Mouse (Mus musculus): Measurements from ENCODE around the gene Snx13. TPM values are rescaled to one million over a fixed set of nuclear protein-coding genes. Genes with fewer than 3 reads are reported as not detected.

Snx13 gene
- total and polyA plus RNA-seq, 2 experiments from 2014 or later: 25.4 to 30.4 TPM

DNA sequence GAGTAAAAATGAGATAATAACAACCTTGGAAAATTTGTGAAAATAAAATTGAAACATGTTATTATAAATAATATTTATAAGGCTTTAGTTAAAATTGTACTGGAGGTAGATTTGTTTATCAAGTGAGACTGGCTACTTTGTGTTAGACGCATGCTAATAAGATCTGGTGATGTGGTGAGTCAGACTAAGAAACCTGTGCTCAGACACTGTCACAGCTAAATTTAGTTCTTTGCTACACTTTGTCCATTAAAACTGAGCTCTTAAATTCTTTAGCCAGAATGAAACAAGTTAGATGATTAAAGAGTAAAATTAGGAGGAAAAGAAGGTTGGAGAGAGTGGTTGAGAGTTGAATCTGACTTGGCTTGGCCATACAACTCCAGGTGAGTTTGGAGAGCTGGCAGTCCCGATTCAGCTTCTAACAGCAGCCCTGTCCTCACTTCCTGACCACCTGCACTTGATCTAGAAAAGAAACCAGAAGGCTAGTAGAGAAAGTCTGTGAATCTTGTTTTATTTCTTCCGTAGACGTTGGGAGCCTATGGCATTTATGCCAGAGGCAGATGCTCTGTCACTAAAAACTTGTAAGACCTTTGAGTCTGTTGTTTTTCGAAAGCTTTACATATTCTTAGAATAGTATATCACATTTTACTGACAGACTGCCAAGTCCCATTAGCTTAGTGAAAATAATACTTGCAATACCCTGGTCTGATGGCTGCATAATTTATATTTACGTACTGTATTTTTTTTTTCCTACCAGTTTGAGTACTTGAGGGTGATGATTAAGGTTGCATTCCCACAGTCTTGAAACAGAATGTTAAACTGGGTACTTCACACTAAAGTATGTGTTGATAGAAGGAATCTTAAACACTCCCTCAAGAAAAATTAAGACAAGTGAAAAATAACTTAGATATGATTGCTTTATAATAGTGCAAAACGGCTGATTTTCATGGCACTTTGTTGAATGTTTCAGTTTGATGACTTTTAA lies 8.4 kb downstream of the Snx13 start:
- Histone ChIP-seq H3K4me2 (ENCODE audit: low read depth) (no peak overlapping the region), H3K9me3 (ENCODE audit: low read length) (no peaks in the 10 kb centered on the region), H3K4me1 (ENCODE audit: insufficient read depth) (no peaks in the 10 kb centered on the region), H3K36me3 (ENCODE audit: insufficient read depth) (no peaks in the 10 kb centered on the region), H3K27ac (ENCODE audit: low read depth, low read length) (no peak overlapping the region), H3K9ac (no peak overlapping the region), H3K4me3 (ENCODE audit: low read depth, low read length) (no peak overlapping the region), H3K27me3 (ENCODE audit: insufficient read depth, low read length) (no peaks in the 10 kb centered on the region)
- no peak for DNase-seq
- no peak for ATAC-seq
- no peak for TF ChIP-seq CTCF (IDR thresholded peaks at IDR 0.05; ENCODE audit: low read depth)
- WGBS: 80% methylated on average over 7 of the region's 7 CpGs

DNA sequence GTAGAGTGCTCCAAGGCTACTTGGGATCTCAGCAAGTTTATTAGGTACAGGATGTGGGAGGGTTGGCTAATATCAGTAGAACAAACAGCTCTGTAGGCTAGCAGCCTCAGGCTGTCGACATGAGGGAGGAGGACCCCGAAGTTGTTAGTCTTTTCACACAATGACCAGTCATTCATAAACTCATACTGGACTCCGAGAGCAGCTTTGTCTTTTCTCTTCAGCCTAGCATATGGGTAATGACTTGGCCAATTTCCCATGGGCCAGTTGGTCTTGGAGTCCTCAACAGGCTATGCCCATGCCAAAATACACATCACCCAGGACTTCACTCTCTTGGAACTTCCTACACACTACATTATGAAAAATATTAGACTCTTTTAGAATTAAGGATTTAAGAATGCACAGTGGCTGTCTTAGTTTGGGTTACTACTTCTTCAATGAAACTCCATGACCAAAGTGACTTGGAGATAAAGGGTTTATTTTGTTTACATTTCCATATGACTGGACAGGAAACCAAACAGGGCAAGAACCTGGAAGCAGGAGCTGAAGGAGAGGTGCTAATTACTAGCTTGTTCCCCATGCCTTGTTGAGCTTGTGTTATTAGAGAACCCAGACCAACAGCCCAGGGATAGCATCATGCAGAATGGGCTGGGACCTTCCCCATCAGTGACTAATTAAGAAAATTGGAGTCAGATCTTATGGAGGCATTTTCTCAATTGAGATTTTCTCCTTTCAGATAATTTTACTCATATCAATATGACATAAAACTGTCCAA lies 16.9 kb downstream of the Snx13 start:
- Histone ChIP-seq H3K27ac (ENCODE audit: low read depth, low read length) (no peak overlapping the region), H3K36me3 (ENCODE audit: insufficient read depth) (no peaks in the 10 kb centered on the region), H3K9me3 (ENCODE audit: low read length) (no peaks in the 10 kb centered on the region), H3K4me3 (ENCODE audit: low read depth, low read length) (no peak overlapping the region), H3K9ac (no peak overlapping the region), H3K4me1 (ENCODE audit: insufficient read depth) (0 out of 2 replicates have a peak, but pooled peaks cover 3% of the 10 kb centered on the region), H3K27me3 (ENCODE audit: insufficient read depth, low read length) (no peaks in the 10 kb centered on the region), H3K4me2 (ENCODE audit: low read depth) (no peak overlapping the region)
- WGBS: 33% methylated on average over 3 of the region's 3 CpGs
- TF ChIP-seq CTCF (IDR thresholded peaks at IDR 0.05; ENCODE audit: low read depth): no peak
- ATAC-seq (no peak), DNase-seq (peak; percentile 5)

DNA sequence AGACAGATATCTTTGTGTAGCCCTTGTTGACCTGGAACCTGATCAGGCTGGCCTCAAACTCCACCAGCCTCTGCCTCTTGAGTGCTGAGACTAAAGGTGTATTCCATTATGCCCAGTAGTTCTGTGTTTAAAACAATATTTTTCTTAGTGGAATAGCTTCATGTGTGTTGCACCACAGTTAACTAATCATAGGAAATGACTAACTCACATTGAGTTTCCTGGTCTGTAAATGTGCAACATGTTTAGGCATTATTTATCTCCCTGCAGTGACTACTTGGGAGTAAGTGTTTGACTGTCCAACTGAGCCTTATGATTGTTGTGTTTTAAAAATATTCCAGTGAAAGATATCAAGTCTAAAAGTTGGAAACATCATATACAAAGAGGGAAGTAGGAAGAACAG lies 20.6 kb downstream of the Snx13 start:
- Histone ChIP-seq H3K27me3 (ENCODE audit: insufficient read depth, low read length) (no peaks in the 10 kb centered on the region), H3K36me3 (ENCODE audit: insufficient read depth) (no peaks in the 10 kb centered on the region), H3K4me2 (ENCODE audit: low read depth) (no peak overlapping the region), H3K4me3 (ENCODE audit: low read depth, low read length) (no peak overlapping the region), H3K4me1 (ENCODE audit: insufficient read depth) (0 out of 2 replicates have a peak, but pooled peaks cover 3% of the 10 kb centered on the region), H3K27ac (ENCODE audit: low read depth, low read length) (no peak overlapping the region), H3K9me3 (ENCODE audit: low read length) (no peaks in the 10 kb centered on the region), H3K9ac (no peak overlapping the region)
- DNase-seq: no peak
- no peak for ATAC-seq
- TF ChIP-seq CTCF (IDR thresholded peaks at IDR 0.05; ENCODE audit: low read depth): no peak

DNA sequence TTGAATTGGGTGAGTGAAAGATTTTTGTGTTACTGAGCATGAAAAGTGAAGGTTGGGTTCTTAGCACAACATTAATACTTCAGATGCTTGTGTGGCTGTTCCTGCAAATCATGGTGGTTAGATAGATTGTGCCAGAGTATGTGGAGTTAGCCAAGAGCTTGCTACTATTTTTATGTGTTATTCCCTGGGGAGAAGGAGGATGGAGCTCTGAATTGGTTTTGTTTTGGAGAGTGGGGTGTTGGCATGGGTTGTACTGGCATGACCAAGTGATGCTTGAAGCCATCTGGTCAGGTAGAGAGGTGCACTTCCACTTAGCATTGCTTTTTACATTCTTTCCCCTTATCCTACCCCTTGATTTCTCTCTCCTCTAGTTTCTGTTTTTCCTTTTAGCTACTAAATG lies 24.4 kb downstream of the Snx13 start:
- H3K36me3 ChIP-seq (ENCODE audit: insufficient read depth): no peaks in the 10 kb centered on the region
- H3K4me3 ChIP-seq (ENCODE audit: low read depth, low read length): no peak overlapping the region
- ATAC-seq (no peak), DNase-seq (no peak)
- H3K27me3 ChIP-seq (ENCODE audit: insufficient read depth, low read length): no peaks in the 10 kb centered on the region
- H3K4me1 ChIP-seq (ENCODE audit: insufficient read depth): no peaks in the 10 kb centered on the region
- H3K27ac ChIP-seq (ENCODE audit: low read depth, low read length): no peak overlapping the region
- TF ChIP-seq CTCF (IDR thresholded peaks at IDR 0.05; ENCODE audit: low read depth): no peak
- H3K4me2 ChIP-seq (ENCODE audit: low read depth): no peak overlapping the region
- H3K9ac ChIP-seq: no peak overlapping the region
- no peaks in the 10 kb centered on the region for H3K9me3 ChIP-seq (ENCODE audit: low read length)

DNA sequence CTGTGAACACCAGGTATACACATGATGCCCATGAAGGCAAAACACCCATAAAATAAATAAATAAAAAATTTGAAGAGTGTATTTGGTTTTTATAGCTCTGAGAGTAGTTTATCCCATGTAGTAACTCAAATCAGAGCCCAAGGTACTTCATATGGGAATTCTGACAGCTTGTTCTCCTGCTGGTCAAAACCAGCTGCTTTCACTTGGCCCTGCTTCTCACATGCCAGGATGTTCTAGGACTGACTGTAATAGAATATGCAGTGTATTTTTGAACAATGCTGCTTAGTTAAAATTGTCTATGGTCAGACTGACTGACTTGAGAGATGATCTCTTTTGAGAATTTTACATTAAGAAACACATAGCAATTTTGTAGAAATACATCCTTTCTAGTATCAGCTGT lies 25.2 kb downstream of the Snx13 start:
- Histone ChIP-seq H3K36me3 (ENCODE audit: insufficient read depth) (no peaks in the 10 kb centered on the region), H3K4me1 (ENCODE audit: insufficient read depth) (no peaks in the 10 kb centered on the region), H3K9ac (no peak overlapping the region), H3K4me2 (ENCODE audit: low read depth) (no peak overlapping the region), H3K27ac (ENCODE audit: low read depth, low read length) (no peak overlapping the region), H3K4me3 (ENCODE audit: low read depth, low read length) (no peak overlapping the region), H3K9me3 (ENCODE audit: low read length) (no peaks in the 10 kb centered on the region), H3K27me3 (ENCODE audit: insufficient read depth, low read length) (no peaks in the 10 kb centered on the region)
- DNase-seq (no peak), ATAC-seq (no peak)
- TF ChIP-seq CTCF (IDR thresholded peaks at IDR 0.05; ENCODE audit: low read depth): no peak

DNA sequence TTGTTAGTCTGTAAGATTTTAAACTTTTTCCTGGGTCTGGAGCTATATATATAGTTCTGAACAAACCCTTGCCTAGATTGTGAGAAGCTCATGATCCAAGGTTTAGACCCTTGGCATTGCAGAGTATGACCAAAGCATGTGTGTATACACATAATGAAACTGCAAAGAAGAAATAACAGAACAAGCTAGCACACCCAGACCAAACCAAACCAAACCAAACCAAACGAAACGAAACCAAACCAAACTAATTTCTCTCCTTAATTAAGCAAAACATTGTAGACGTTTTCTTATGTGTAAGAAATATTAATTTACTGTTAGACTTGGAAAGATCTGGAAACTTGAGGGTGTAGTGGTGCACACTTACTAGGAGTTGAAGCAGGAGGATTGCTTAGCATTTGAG lies 29.0 kb downstream of the Snx13 start:
- ATAC-seq: no peak
- DNase-seq: no peak
- Histone ChIP-seq H3K27ac (ENCODE audit: low read depth, low read length) (no peak overlapping the region), H3K9me3 (ENCODE audit: low read length) (no peaks in the 10 kb centered on the region), H3K27me3 (ENCODE audit: insufficient read depth, low read length) (no peaks in the 10 kb centered on the region), H3K9ac (no peak overlapping the region), H3K4me2 (ENCODE audit: low read depth) (no peak overlapping the region), H3K36me3 (ENCODE audit: insufficient read depth) (no peaks in the 10 kb centered on the region), H3K4me1 (ENCODE audit: insufficient read depth) (no peaks in the 10 kb centered on the region), H3K4me3 (ENCODE audit: low read depth, low read length) (no peak overlapping the region)
- TF ChIP-seq CTCF (IDR thresholded peaks at IDR 0.05; ENCODE audit: low read depth): no peak
- 83% methylated on average over 3 of the region's 3 CpGs for WGBS

DNA sequence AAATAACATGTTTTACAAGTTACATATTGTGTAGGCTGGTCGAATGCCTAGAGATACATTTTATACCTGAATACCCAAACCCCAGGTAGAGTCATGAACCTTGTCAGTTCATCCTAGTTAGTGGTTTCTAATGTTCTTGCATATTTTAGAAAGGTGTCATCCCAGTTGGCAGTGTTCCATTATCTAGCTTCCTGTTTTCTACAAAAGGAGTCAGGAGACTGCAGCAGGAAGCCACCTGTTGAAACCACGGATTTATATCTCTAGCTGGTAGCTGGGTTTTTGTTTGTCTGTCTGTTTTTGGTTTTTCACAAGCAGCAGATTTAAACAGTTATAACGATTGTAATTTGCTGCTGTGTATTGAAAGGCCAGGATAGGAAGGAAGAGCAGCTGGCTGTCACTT lies 76.6 kb downstream of the Snx13 start:
- Histone ChIP-seq H3K4me2 (ENCODE audit: low read depth) (no peak overlapping the region), H3K27me3 (ENCODE audit: insufficient read depth, low read length) (no peaks in the 10 kb centered on the region), H3K36me3 (ENCODE audit: insufficient read depth) (peaks cover 11% of the 10 kb centered on the region), H3K4me1 (ENCODE audit: insufficient read depth) (no peaks in the 10 kb centered on the region), H3K27ac (ENCODE audit: low read depth, low read length) (no peak overlapping the region), H3K9ac (no peak overlapping the region), H3K9me3 (ENCODE audit: low read length) (no peaks in the 10 kb centered on the region), H3K4me3 (ENCODE audit: low read depth, low read length) (no peak overlapping the region)
- TF ChIP-seq CTCF (IDR thresholded peaks at IDR 0.05; ENCODE audit: low read depth): no peak
- DNase-seq (no peak), ATAC-seq (no peak)
- 81% methylated on average over 3 of the region's 3 CpGs for WGBS

Measured in forebrain, postnatal 0 days (tissue).